Mouse (Mus musculus) MEL (cell line): ENCODE results near the gene Msl3. TPM values are rescaled to one million over a fixed set of nuclear protein-coding genes. Genes with fewer than 3 reads are reported as not detected.

Experiments
- DNase-seq: peaks from one replicate; pipeline ENCODE4 v3.0.0; 2011; ENCODE audit warnings: low read depth, low spot score
- H3K27ac ChIP-seq: 2 replicates; pipeline ENCODE4 v1.5.1; 2012; ENCODE audit warnings: low read depth, mild to moderate bottlenecking, control low read depth, low read length, moderate library complexity; ENCODE audit not compliant: control insufficient read depth
- H3K27me3 ChIP-seq, 2 experiments: fragments of 150-350 bp in 1 of 2; sonication (generic) in 1 of 2; 2 replicates each; pipeline ENCODE4 v1.6.1; 2012; ENCODE audit warnings: low read length in 2 of 2, mild to moderate bottlenecking in 2 of 2, improper control_type of control experiment in 1 of 2, moderate library complexity in 1 of 2; ENCODE audit not compliant: insufficient read depth in 2 of 2, control insufficient read depth in 1 of 2
- H3K36me3 ChIP-seq, 2 experiments: 2 replicates each; pipeline ENCODE4 v1.6.1; 2012 to 2014; ENCODE audit warnings: low read length in 2 of 2, improper control_type of control experiment in 1 of 2, inconsistent platforms in 1 of 2, mild to moderate bottlenecking in 1 of 2; ENCODE audit not compliant: insufficient read depth in 2 of 2, control insufficient read depth in 1 of 2
- H3K4me1 ChIP-seq, 2 experiments: fragments of 150-350 bp in 1 of 2; sonication (generic) in 1 of 2; 2 replicates each; pipeline ENCODE4 v1.6.1; 2012; ENCODE audit warnings: low read length in 2 of 2, improper control_type of control experiment in 1 of 2, mild to moderate bottlenecking in 1 of 2; ENCODE audit not compliant: insufficient read depth in 2 of 2, control insufficient read depth in 1 of 2
- H3K4me3 ChIP-seq, 2 experiments: fragments of 150-350 bp in 1 of 2; sonication (generic) in 1 of 2; 2 replicates each; pipeline ENCODE4 v1.5.1; 2012; ENCODE audit warnings: low read depth in 2 of 2, low read length in 2 of 2, mild to moderate bottlenecking in 2 of 2, moderate library complexity in 2 of 2, control low read depth in 1 of 2, improper control_type of control experiment in 1 of 2; ENCODE audit not compliant: control insufficient read depth in 1 of 2, insufficient read depth in 1 of 2
- H3K79me2 ChIP-seq: 2 replicates; pipeline ENCODE4 v1.6.1; 2012; ENCODE audit warnings: mild to moderate bottlenecking, low read length, moderate library complexity; ENCODE audit not compliant: control insufficient read depth, poor library complexity, insufficient read depth
- H3K9ac ChIP-seq: 2 replicates; pipeline ENCODE4 v1.6.1; 2012; ENCODE audit warnings: low read depth, mild to moderate bottlenecking, control low read depth, low read length, moderate library complexity; ENCODE audit not compliant: control insufficient read depth, poor library complexity, severe bottlenecking
- H3K9me3 ChIP-seq: fragments of 150-350 bp; sonication (generic); replicated peaks from 2 replicates; pipeline ENCODE4 v1.6.1; 2012; ENCODE audit warnings: mild to moderate bottlenecking, low read length, improper control_type of control experiment, moderate library complexity; ENCODE audit not compliant: insufficient read depth
- BHLHE40 ChIP-seq: IDR thresholded peaks from 2 replicates; pipeline ENCODE4 v1.6.1; 2012; ENCODE audit warnings: low read depth, mild to moderate bottlenecking, inconsistent platforms, low read length, improper control_type of control experiment, borderline replicate concordance
- CHD2 ChIP-seq: IDR thresholded peaks from 2 replicates; pipeline ENCODE4 v1.6.1; 2011; ENCODE audit warnings: low read length, improper control_type of control experiment
- CTCF ChIP-seq, 3 experiments: IDR thresholded peaks in 2 of 3; conservative IDR thresholded peaks in 1 of 3; 2 replicates each; pipeline ENCODE4 v1.5.1; 2011 to 2012; ENCODE audit warnings: low read length in 3 of 3, low read depth in 2 of 3, mild to moderate bottlenecking in 2 of 3, improper control_type of control experiment in 1 of 3, inconsistent platforms in 1 of 3, mixed read lengths in 1 of 3, moderate library complexity in 1 of 3; ENCODE audit not compliant: control insufficient read depth in 1 of 3, insufficient read depth in 1 of 3, poor library complexity in 1 of 3, severe bottlenecking in 1 of 3
- E2F4 ChIP-seq: IDR thresholded peaks from 2 replicates; pipeline ENCODE4 v1.6.1; 2011; ENCODE audit warnings: low read depth, low read length, improper control_type of control experiment, borderline replicate concordance
- ELF1 ChIP-seq: IDR thresholded peaks from 2 replicates; pipeline ENCODE4 v1.6.1; 2014; ENCODE audit warnings: low read depth, mild to moderate bottlenecking, inconsistent platforms, low read length, improper control_type of control experiment, moderate library complexity
- EP300 ChIP-seq, 2 experiments: IDR thresholded peaks; 2 replicates each; pipeline ENCODE4 v1.6.1; 2011; ENCODE audit warnings: improper control_type of control experiment in 2 of 2, low read length in 2 of 2, low read depth in 1 of 2, mild to moderate bottlenecking in 1 of 2
- HCFC1 ChIP-seq: IDR thresholded peaks from 2 replicates; pipeline ENCODE4 v1.6.1; 2012; ENCODE audit warnings: low read depth, mild to moderate bottlenecking, inconsistent platforms, low read length, improper control_type of control experiment, moderate library complexity
- JUND ChIP-seq: IDR thresholded peaks from 2 replicates; pipeline ENCODE4 v1.6.1; 2011; ENCODE audit warnings: low read depth, mild to moderate bottlenecking, improper control_type of control experiment, low read length
- KAT2A ChIP-seq: conservative IDR thresholded peaks from 2 replicates; pipeline ENCODE4 v1.6.1; 2012; ENCODE audit warnings: low read depth, low read length, improper control_type of control experiment, inconsistent platforms
- MAFK ChIP-seq: IDR thresholded peaks from 2 replicates; pipeline ENCODE4 v1.6.1; 2011; ENCODE audit warnings: low read depth, mild to moderate bottlenecking, low read length, improper control_type of control experiment, borderline replicate concordance
- MAX ChIP-seq: IDR thresholded peaks from 2 replicates; pipeline ENCODE4 v1.6.1; 2011; ENCODE audit warnings: low read length, improper control_type of control experiment
- MAZ ChIP-seq: IDR thresholded peaks from 2 replicates; pipeline ENCODE4 v1.6.1; 2012; ENCODE audit warnings: low read depth, mild to moderate bottlenecking, inconsistent platforms, low read length, improper control_type of control experiment
- MEF2A ChIP-seq: IDR thresholded peaks from 2 replicates; pipeline ENCODE4 v1.6.1; 2014; ENCODE audit warnings: low read depth, mild to moderate bottlenecking, inconsistent platforms, low read length, improper control_type of control experiment; ENCODE audit not compliant: poor library complexity, insufficient replicate concordance, severe bottlenecking; ENCODE audit errors: extremely low read depth
- MYB ChIP-seq: IDR thresholded peaks from 2 replicates; pipeline ENCODE4 v1.6.1; 2011; ENCODE audit warnings: mild to moderate bottlenecking, low read depth, low read length, improper control_type of control experiment
- MYC ChIP-seq: IDR thresholded peaks from 2 replicates; pipeline ENCODE4 v1.6.1; 2011; ENCODE audit warnings: low read depth, mild to moderate bottlenecking, low read length, improper control_type of control experiment, moderate library complexity
- NELFE ChIP-seq: IDR thresholded peaks from 2 replicates; pipeline ENCODE4 v1.6.1; 2011; ENCODE audit warnings: low read depth, low read length, improper control_type of control experiment
- NRF1 ChIP-seq: IDR thresholded peaks from 2 replicates; pipeline ENCODE4 v1.6.1; 2014; ENCODE audit warnings: low read depth, mild to moderate bottlenecking, inconsistent platforms, low read length, improper control_type of control experiment, moderate library complexity; ENCODE audit not compliant: poor library complexity, insufficient read depth, severe bottlenecking
- POLR2AphosphoS2 ChIP-seq: IDR thresholded peaks from 2 replicates; pipeline ENCODE4 v1.6.1; 2011; ENCODE audit warnings: low read length, improper control_type of control experiment
- POLR2AphosphoS5 ChIP-seq: IDR thresholded peaks from 2 replicates; pipeline ENCODE4 v1.6.1; 2012; ENCODE audit warnings: low read depth, borderline replicate concordance, mild to moderate bottlenecking, inconsistent platforms, low read length, moderate library complexity, mixed read lengths
- RAD21 ChIP-seq: IDR thresholded peaks from 2 replicates; pipeline ENCODE4 v1.6.1; 2011; ENCODE audit warnings: mild to moderate bottlenecking, low read depth, low read length, improper control_type of control experiment
- RCOR1 ChIP-seq: IDR thresholded peaks from 2 replicates; pipeline ENCODE4 v1.6.1; 2012; ENCODE audit warnings: low read depth, mild to moderate bottlenecking, inconsistent platforms, low read length, improper control_type of control experiment
- SMC3 ChIP-seq: IDR thresholded peaks from 2 replicates; pipeline ENCODE4 v1.6.1; 2011; ENCODE audit warnings: low read depth, low read length, improper control_type of control experiment
- TBP ChIP-seq: IDR thresholded peaks from 2 replicates; pipeline ENCODE4 v1.8.0; 2011; ENCODE audit warnings: low read depth, low read length, improper control_type of control experiment
- TCF12 ChIP-seq: IDR thresholded peaks from 2 replicates; pipeline ENCODE4 v1.6.1; 2014; ENCODE audit warnings: low read depth, mild to moderate bottlenecking, inconsistent platforms, low read length, improper control_type of control experiment, moderate library complexity
- USF1 ChIP-seq: IDR thresholded peaks from 2 replicates; pipeline ENCODE4 v1.6.1; 2014; ENCODE audit warnings: low read depth, mild to moderate bottlenecking, inconsistent platforms, low read length, improper control_type of control experiment, moderate library complexity
- USF2 ChIP-seq, 2 experiments: IDR thresholded peaks; 2 replicates each; pipeline ENCODE4 v1.6.1; 2011 to 2012; ENCODE audit warnings: improper control_type of control experiment in 2 of 2, low read length in 2 of 2, borderline replicate concordance in 1 of 2, inconsistent platforms in 1 of 2, low read depth in 1 of 2, mild to moderate bottlenecking in 1 of 2; ENCODE audit not compliant: insufficient read depth in 1 of 2
- ZKSCAN1 ChIP-seq: IDR thresholded peaks from 2 replicates; pipeline ENCODE4 v1.6.1; 2012; ENCODE audit warnings: low read depth, mild to moderate bottlenecking, inconsistent platforms, low read length, improper control_type of control experiment, moderate library complexity
- ZMIZ1 ChIP-seq: IDR thresholded peaks from 2 replicates; pipeline ENCODE4 v1.6.1; 2012; ENCODE audit warnings: low read depth, mild to moderate bottlenecking, inconsistent platforms, low read length, improper control_type of control experiment, moderate library complexity
- polyA plus RNA-seq, 2 experiments: library from polyadenylated mRNA; stranded (reverse) in 1 of 2; unstranded in 1 of 2; fragments of >175 nt in 1 of 2; fragments of >200 nt in 1 of 2; gene quantifications; 2 replicates each; pipeline versions ENCODE4 v1.2.1 to v1.2.4; 2012; ENCODE audit warnings: low replicate concordance in 2 of 2, low read depth in 1 of 2; ENCODE audit not compliant: insufficient read length in 2 of 2, insufficient read depth in 1 of 2, missing spikeins in 1 of 2
- total RNA-seq: library from RNA; depleted of rRNA; stranded (reverse); fragments of 300-350 nt; gene quantifications from 2 replicates; pipeline ENCODE4 v1.2.3, GENCODE M21; 2012

Gene Msl3
- total and polyA plus RNA-seq, 3 experiments: 76.7 to 229 (median 79.9) TPM

GRCm38 (mm10) chrX:168647746-168648145, 26.0 kb downstream of the Msl3 start:
- H3K27ac ChIP-seq: no peak overlapping the region
- H3K79me2 ChIP-seq: no peaks in the 10 kb centered on the region
- TF ChIP-seq POLR2AphosphoS2: no peak
- TF ChIP-seq NRF1: no peak
- TF ChIP-seq MEF2A: no peak
- TF ChIP-seq SMC3: no peak
- no peak for TF ChIP-seq JUND
- TF ChIP-seq E2F4: no peak
- no peak for TF ChIP-seq EP300 (IDR thresholded peaks at IDR 0.05; ENCODE audit: low read depth in 1 of 2, low read length in 2 of 2)
- TF ChIP-seq RAD21: no peak
- TF ChIP-seq MAX: no peak
- no peak for TF ChIP-seq NELFE
- no peak for TF ChIP-seq KAT2A
- no peak for TF ChIP-seq CHD2
- TF ChIP-seq MAZ: no peak
- no peak for TF ChIP-seq BHLHE40
- no peak for TF ChIP-seq USF1
- no peak for TF ChIP-seq CTCF (IDR thresholded peaks at IDR 0.05 in 2 of 3, conservative IDR thresholded peaks at IDR 0.05 in 1 of 3; ENCODE audit: control insufficient read depth in 1 of 3, insufficient read depth in 1 of 3, low read depth in 2 of 3, low read length in 3 of 3, poor library complexity in 1 of 3, severe bottlenecking in 1 of 3)
- TF ChIP-seq RCOR1: no peak
- TF ChIP-seq TBP: no peak
- TF ChIP-seq USF2 (IDR thresholded peaks at IDR 0.05; ENCODE audit: borderline replicate concordance in 1 of 2, insufficient read depth in 1 of 2, low read depth in 1 of 2, low read length in 2 of 2): no peak
- TF ChIP-seq MYB: no peak
- H3K4me1 ChIP-seq: no peaks in the 10 kb centered on the region
- no peaks in the 10 kb centered on the region for H3K27me3 ChIP-seq
- no peak for DNase-seq
- no peaks in the 10 kb centered on the region; a peak in 1 of 4 replicates for H3K36me3 ChIP-seq
- H3K9me3 ChIP-seq: no peaks in the 10 kb centered on the region
- H3K9ac ChIP-seq: no peak overlapping the region
- H3K4me3 ChIP-seq: no peak overlapping the region

- DNase-seq: no peak
- Histone ChIP-seq H3K9ac (no peak overlapping the region), H3K36me3 (peaks cover 0 to 8% of the 10 kb centered on the region in 2 experiments; a peak in 2 of 4 replicates), H3K4me3 (no peak overlapping the region), H3K9me3 (no peaks in the 10 kb centered on the region), H3K27me3 (no peaks in the 10 kb centered on the region), H3K4me1 (peaks cover 3 to 4% of the 10 kb centered on the region in 2 experiments; a peak in 2 of 4 replicates), H3K27ac (no peak overlapping the region), H3K79me2 (no peaks in the 10 kb centered on the region)
- no peak for TF ChIP-seq USF1
- no peak for TF ChIP-seq POLR2AphosphoS5
- TF ChIP-seq MYB: no peak
- TF ChIP-seq E2F4: no peak
- TF ChIP-seq ZKSCAN1: no peak
- TF ChIP-seq CTCF (IDR thresholded peaks at IDR 0.05 in 2 of 3, conservative IDR thresholded peaks at IDR 0.05 in 1 of 3; ENCODE audit: control insufficient read depth in 1 of 3, insufficient read depth in 1 of 3, low read depth in 2 of 3, low read length in 3 of 3, poor library complexity in 1 of 3, severe bottlenecking in 1 of 3): no peak
- TF ChIP-seq SMC3: no peak
- no peak for TF ChIP-seq MAX
- TF ChIP-seq MAFK: no peak
- TF ChIP-seq MYC: no peak
- no peak for TF ChIP-seq NELFE
- no peak for TF ChIP-seq USF2 (IDR thresholded peaks at IDR 0.05; ENCODE audit: borderline replicate concordance in 1 of 2, insufficient read depth in 1 of 2, low read depth in 1 of 2, low read length in 2 of 2)
- TF ChIP-seq TCF12: no peak
- no peak for TF ChIP-seq ZMIZ1
- TF ChIP-seq ELF1: no peak
- TF ChIP-seq HCFC1: no peak
Measured at GRCm38 (mm10) chrX:168643451-168643850, 30.2 kb downstream of the Msl3 start.
